Mouse (Mus musculus) layer of hippocampus, adult 18-20 months (tissue): ENCODE measurements at regions not wholly inside any gene's neighbourhood (a gene's known extent, or its start where the extent isn't known, plus 50 kb on each side); places are given as distances from the start of the nearest gene placed in this dataset.

Experiments used
- DNase-seq, 2 experiments: peaks; one replicate each; pipeline ENCODE4 v3.0.0; 2022; ENCODE audit warnings: low spot score in 2 of 2

DNA sequence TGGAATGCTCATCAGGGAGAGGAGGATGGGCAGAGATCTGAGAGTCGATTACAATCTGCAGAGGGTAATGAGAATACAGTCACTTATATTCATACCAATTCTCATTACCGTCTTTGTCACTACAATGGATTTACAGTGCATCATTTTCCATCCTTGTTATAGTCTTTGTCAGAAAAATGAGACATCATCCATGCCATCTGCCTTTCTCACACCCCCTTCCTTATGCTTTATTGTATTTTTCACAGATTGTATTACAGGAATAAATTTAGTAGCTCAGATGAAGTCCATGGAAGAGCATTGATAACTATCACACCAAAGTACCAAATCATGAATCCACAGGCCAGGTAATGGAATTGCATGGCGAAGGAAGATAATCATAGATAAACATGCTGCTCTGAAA lies 779.5 kb downstream of the Cenpc1 start:
- peak; percentile 22 to 70 for DNase-seq

DNA sequence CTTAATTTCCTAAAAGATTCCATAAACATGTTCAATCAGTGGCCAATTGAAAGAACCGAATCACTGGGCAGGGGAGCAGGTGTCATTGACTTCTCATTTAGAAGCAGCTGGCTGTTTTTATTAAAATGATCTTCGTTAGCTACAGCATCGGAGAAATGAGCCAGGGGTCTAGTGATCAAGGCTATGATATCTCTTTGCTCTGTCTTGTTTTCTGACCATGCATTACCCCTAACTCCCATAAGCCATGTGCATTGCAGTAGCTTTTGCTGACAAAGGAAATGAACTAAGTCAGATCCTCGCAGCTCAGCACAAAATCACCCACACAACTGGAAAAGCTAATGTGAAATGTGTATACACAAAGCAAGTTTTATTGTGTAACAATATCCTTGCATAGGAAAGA lies 816.9 kb downstream of the Cenpc1 start:
- no peak for DNase-seq

DNA sequence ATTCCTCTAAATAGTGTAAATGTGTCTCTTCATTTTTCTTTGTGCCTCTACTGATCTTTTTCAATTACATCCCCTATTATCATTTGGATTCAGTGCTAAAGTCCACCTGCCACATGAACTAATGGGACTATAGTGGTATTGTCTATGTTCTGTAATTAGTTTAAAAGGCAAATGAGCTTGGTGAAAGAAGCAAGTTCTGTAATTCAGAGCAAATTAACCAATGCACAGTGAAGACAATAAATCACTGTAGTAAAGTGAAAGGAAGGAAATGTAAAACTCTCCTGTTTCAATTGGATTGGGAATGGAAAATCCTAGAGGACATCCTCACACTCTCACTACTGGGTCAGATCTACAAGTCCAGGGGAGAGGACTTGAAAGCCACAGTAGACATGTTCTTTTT lies 823.2 kb upstream of the Epha5 start:
- no peak for DNase-seq

DNA sequence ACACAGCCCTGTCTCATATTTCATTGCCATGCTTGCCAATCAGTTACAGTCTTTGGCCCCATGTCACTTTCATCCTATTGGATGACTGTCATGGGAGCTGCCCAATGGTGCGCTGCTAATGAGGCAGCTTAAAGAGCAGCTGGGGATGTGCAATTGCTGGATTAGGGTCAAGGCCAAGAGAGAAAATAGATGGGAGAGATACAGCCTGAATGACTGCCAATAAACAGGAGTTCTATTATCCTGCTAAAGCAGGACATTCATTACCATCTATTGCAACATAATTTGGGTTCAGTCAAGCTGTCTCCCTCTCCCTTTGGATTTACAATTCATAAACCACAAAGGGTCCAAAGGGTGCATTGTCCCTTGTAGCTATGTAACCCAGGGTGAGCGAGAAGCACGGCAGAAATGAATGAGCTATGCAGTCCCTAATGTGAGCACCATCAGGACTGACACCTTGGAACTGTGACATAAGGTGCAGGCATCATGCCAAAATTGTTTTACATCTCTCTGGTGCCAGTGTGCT lies 822.4 kb upstream of the Epha5 start:
- peak in 1 of 2 experiments; percentile 53 for DNase-seq
